Mouse (Mus musculus): Measurements from ENCODE around the gene Agpat4. TPM values are rescaled to one million over a fixed set of nuclear protein-coding genes. Genes with fewer than 3 reads are reported as not detected.
"Not testable (repeated sequence)": the region's sequence is repeated elsewhere in the genome, so short reads cannot be mapped to it uniquely, and the experiment has no call there.

Agpat4 gene
- total and polyA plus RNA-seq, 2 experiments from 2014 or later, result 52.9 to 53.5 TPM

- H3K4me3 ChIP-seq (ENCODE audit: low read depth, low read length), result no peak overlapping the region
- ATAC-seq (no peak), DNase-seq (no peak)
- TF ChIP-seq CTCF (IDR thresholded peaks at IDR 0.05; ENCODE audit: low read depth), result no peak
- H3K4me1 ChIP-seq (ENCODE audit: insufficient read depth), result peaks cover 4% of the 10 kb centered on the region; the same call in 1 of the 2 replicates
- no peak overlapping the region for H3K9ac ChIP-seq
- WGBS, result 91% methylated on average over 6 of the region's 6 CpGs
- no peak overlapping the region for H3K27ac ChIP-seq (ENCODE audit: low read depth, low read length)
- no peaks in the 10 kb centered on the region for H3K9me3 ChIP-seq (ENCODE audit: low read length)
- H3K27me3 ChIP-seq (ENCODE audit: insufficient read depth, low read length), result no peaks in the 10 kb centered on the region
- no peak overlapping the region for H3K4me2 ChIP-seq (ENCODE audit: low read depth)
- no peaks in the 10 kb centered on the region for H3K36me3 ChIP-seq (ENCODE audit: insufficient read depth)
These were observed 4.9 kb upstream of the Agpat4 start for GRCm38 (mm10) chr17:12113626-12114025.

GRCm38 (mm10) chr17:12115086-12115485 lies 3.4 kb upstream of the Agpat4 start:
- H3K4me2 ChIP-seq (ENCODE audit: low read depth), result no peak overlapping the region
- H3K9ac ChIP-seq, result no peak overlapping the region
- H3K4me1 ChIP-seq (ENCODE audit: insufficient read depth), result peaks cover 5% of the 10 kb centered on the region; the same call in 1 of the 2 replicates
- no peak overlapping the region for H3K4me3 ChIP-seq (ENCODE audit: low read depth, low read length)
- DNase-seq (no peak), ATAC-seq (no peak)
- H3K36me3 ChIP-seq (ENCODE audit: insufficient read depth), result no peaks in the 10 kb centered on the region
- H3K27ac ChIP-seq (ENCODE audit: low read depth, low read length), result no peak overlapping the region
- WGBS, result 75% methylated on average over 2 of the region's 2 CpGs
- H3K27me3 ChIP-seq (ENCODE audit: insufficient read depth, low read length), result no peaks in the 10 kb centered on the region
- no peak for TF ChIP-seq CTCF (IDR thresholded peaks at IDR 0.05; ENCODE audit: low read depth)
- no peaks in the 10 kb centered on the region for H3K9me3 ChIP-seq (ENCODE audit: low read length)

GRCm38 (mm10) chr17:12118131-12118530 lies 373 bp upstream of the Agpat4 start:
- Histone ChIP-seq H3K36me3 (ENCODE audit: insufficient read depth) (no peaks in the 10 kb centered on the region), H3K9me3 (ENCODE audit: low read length) (no peaks in the 10 kb centered on the region), H3K4me3 (ENCODE audit: low read depth, low read length) (peak overlapping the region; percentile 63), H3K4me2 (ENCODE audit: low read depth) (peak overlapping the region; percentile 97), H3K4me1 (ENCODE audit: insufficient read depth) (peaks cover 21% of the 10 kb centered on the region), H3K9ac (peak overlapping the region; percentile 71), H3K27me3 (ENCODE audit: insufficient read depth, low read length) (no peaks in the 10 kb centered on the region), H3K27ac (ENCODE audit: low read depth, low read length) (peak overlapping the region; percentile 94)
- TF ChIP-seq CTCF (IDR thresholded peaks at IDR 0.05; ENCODE audit: low read depth), result no peak
- DNase-seq (no peak), ATAC-seq (no peak)
- WGBS, result 8% methylated on average over 9 of the region's 9 CpGs

GRCm38 (mm10) chr17:12118926-12119641 lies 580 bp downstream of the Agpat4 start:
- TF ChIP-seq CTCF (IDR thresholded peaks at IDR 0.05; ENCODE audit: low read depth), result no peak
- peak; percentile 96 for ATAC-seq
- H3K27me3 ChIP-seq (ENCODE audit: insufficient read depth, low read length), result no peaks in the 10 kb centered on the region
- H3K4me1 ChIP-seq (ENCODE audit: insufficient read depth), result peaks cover 21% of the 10 kb centered on the region
- H3K4me2 ChIP-seq (ENCODE audit: low read depth), result peak overlapping the region; percentile 97
- H3K9me3 ChIP-seq (ENCODE audit: low read length), result no peaks in the 10 kb centered on the region
- peak overlapping the region; percentile 71 for H3K9ac ChIP-seq
- H3K4me3 ChIP-seq (ENCODE audit: low read depth, low read length), result peak overlapping the region; percentile 63
- DNase-seq, result peak; percentile 92
- H3K27ac ChIP-seq (ENCODE audit: low read depth, low read length), result peak overlapping the region; percentile 94
- 1% methylated on average over 30 of the region's 30 CpGs for WGBS
- no peaks in the 10 kb centered on the region for H3K36me3 ChIP-seq (ENCODE audit: insufficient read depth)

GRCm38 (mm10) chr17:12119675-12120074 lies 1.2 kb downstream of the Agpat4 start:
- ATAC-seq (peak; percentile 76), DNase-seq (peak; percentile 87)
- Histone ChIP-seq H3K4me1 (ENCODE audit: insufficient read depth) (peaks cover 21% of the 10 kb centered on the region), H3K9ac (peak overlapping the region; percentile 71), H3K36me3 (ENCODE audit: insufficient read depth) (peaks cover 5% of the 10 kb centered on the region; the same call in 1 of the 2 replicates), H3K9me3 (ENCODE audit: low read length) (no peaks in the 10 kb centered on the region), H3K27me3 (ENCODE audit: insufficient read depth, low read length) (no peaks in the 10 kb centered on the region), H3K4me3 (ENCODE audit: low read depth, low read length) (peak overlapping the region; percentile 63), H3K27ac (ENCODE audit: low read depth, low read length) (peak overlapping the region; percentile 94), H3K4me2 (ENCODE audit: low read depth) (peak overlapping the region; percentile 97)
- no peak for TF ChIP-seq CTCF (IDR thresholded peaks at IDR 0.05; ENCODE audit: low read depth)
- 1% methylated on average over 12 of the region's 12 CpGs for WGBS

GRCm38 (mm10) chr17:12120268-12120667 lies 1.8 kb downstream of the Agpat4 start:
- DNase-seq (no peak), ATAC-seq (no peak)
- Histone ChIP-seq H3K36me3 (ENCODE audit: insufficient read depth) (peaks cover 11% of the 10 kb centered on the region; the same call in 1 of the 2 replicates), H3K4me2 (ENCODE audit: low read depth) (peak overlapping the region; percentile 97), H3K9ac (peak overlapping the region; percentile 71), H3K27me3 (ENCODE audit: insufficient read depth, low read length) (no peaks in the 10 kb centered on the region), H3K4me1 (ENCODE audit: insufficient read depth) (peaks cover 21% of the 10 kb centered on the region), H3K27ac (ENCODE audit: low read depth, low read length) (no peak overlapping the region), H3K9me3 (ENCODE audit: low read length) (no peaks in the 10 kb centered on the region), H3K4me3 (ENCODE audit: low read depth, low read length) (peak overlapping the region; percentile 63)
- WGBS, result 24% methylated on average over 5 of the region's 5 CpGs
- 0 out of 2 replicates have a peak, but pooled peaks have one; percentile 15 for TF ChIP-seq CTCF (IDR thresholded peaks at IDR 0.05; ENCODE audit: low read depth)

- Histone ChIP-seq H3K4me2 (ENCODE audit: low read depth) (no peak overlapping the region), H3K9me3 (ENCODE audit: low read length) (no peaks in the 10 kb centered on the region), H3K36me3 (ENCODE audit: insufficient read depth) (peaks cover 11% of the 10 kb centered on the region; the same call in 1 of the 2 replicates), H3K9ac (no peak overlapping the region), H3K4me3 (ENCODE audit: low read depth, low read length) (no peak overlapping the region), H3K27me3 (ENCODE audit: insufficient read depth, low read length) (no peaks in the 10 kb centered on the region), H3K27ac (ENCODE audit: low read depth, low read length) (no peak overlapping the region), H3K4me1 (ENCODE audit: insufficient read depth) (peaks cover 21% of the 10 kb centered on the region)
- DNase-seq (no peak), ATAC-seq (no peak)
- no peak for TF ChIP-seq CTCF (IDR thresholded peaks at IDR 0.05; ENCODE audit: low read depth)
- 92% methylated on average over 7 of the region's 7 CpGs for WGBS
These were observed 2.8 kb downstream of the Agpat4 start for GRCm38 (mm10) chr17:12121226-12121794.

- ATAC-seq; H3K27me3 ChIP-seq (ENCODE audit: insufficient read depth, low read length); H3K27ac ChIP-seq (ENCODE audit: low read depth, low read length); H3K4me3 ChIP-seq (ENCODE audit: low read depth, low read length); H3K9ac ChIP-seq; H3K4me2 ChIP-seq (ENCODE audit: low read depth); DNase-seq; H3K9me3 ChIP-seq (ENCODE audit: low read length): not testable (repeated sequence)
- 92% methylated on average over 9 of the region's 9 CpGs for WGBS
- H3K36me3 ChIP-seq (ENCODE audit: insufficient read depth), result peaks cover 11% of the 10 kb centered on the region; the same call in 1 of the 2 replicates
- peaks cover 21% of the 10 kb centered on the region for H3K4me1 ChIP-seq (ENCODE audit: insufficient read depth)
These were observed 3.8 kb downstream of the Agpat4 start for GRCm38 (mm10) chr17:12122262-12122661.
